Mouse (Mus musculus): ENCODE measurements at regions not wholly inside any gene's neighbourhood (a gene's known extent, or its start where the extent isn't known, plus 50 kb on each side); places are given as distances from the start of the nearest gene placed in this dataset.

GRCm38 (mm10) chr4:69197577-69197976, 243.4 kb upstream of the Brinp1 start:
- DNase-seq (ENCODE audit: extremely low spot score) = no peak

DNA sequence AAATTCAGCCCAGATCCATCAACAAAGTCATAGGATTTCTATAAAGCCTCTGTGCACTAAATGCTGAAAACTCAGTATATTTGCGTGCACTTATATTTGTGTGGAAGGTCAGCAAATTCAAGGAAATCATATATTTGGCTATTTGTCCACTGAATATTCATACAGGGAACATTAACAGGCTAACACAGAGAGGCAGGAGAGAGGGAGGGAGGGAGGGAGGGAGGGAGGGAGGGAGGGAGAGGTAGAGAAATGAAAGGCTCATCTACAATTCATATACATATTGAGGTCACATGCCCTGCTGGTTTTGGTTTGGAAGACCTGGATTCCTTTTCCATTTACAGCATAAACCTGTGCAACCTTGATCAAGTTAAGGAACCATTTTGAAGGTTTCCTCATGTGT, 241.9 kb upstream of the Brinp1 start:
- no peak for DNase-seq (ENCODE audit: extremely low spot score)

DNA sequence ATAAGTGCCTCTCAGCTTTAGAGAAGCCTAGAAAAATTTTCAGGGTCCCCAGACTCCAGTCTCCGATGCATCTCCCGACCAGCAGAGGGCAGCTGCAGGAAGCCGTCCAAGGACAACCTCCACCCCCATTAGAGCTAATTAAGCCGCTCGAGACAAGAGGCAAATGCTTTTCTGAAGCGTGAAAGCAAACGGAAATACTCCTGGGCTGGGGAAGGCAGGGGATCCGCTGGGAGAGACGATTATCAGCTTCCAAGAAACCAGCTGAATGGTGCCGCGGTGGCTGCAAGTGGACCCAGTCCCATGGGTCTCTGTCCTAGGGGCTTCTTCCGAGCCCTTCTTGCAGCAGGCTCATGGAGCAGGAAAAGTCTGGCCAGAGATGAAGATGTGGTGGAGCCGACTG, 241.4 kb upstream of the Brinp1 start:
- peak; percentile 71 for DNase-seq (ENCODE audit: extremely low spot score)

Measured in embryo, embryonic 9.5 days (tissue).